Mouse (Mus musculus): ENCODE measurements around the gene Plcl1.

DNA sequence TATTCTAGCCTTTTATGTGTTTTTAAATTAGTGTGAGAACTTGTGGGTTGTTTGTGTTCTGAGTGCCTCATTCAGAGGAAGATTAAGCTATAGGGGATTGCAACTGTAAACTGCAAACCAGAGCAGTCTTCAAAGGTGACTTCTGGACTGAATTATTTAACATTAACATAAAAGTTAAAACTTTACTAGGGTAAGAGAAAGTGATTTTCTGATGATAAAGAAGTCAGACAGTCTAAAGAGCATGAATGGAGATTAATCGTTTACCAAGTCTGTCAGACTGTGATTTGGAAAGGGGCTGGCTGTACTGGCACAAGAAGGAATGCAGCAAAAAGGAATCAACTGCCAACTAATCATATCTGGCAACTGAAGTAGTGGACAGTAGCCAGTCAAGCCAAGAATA, 301.2 kb downstream of the Plcl1 start:
- TF ChIP-seq CTCF (IDR thresholded peaks at IDR 0.05; ENCODE audit: low read depth, low read length), result no peak
- no peak for TF ChIP-seq GATA1 (IDR thresholded peaks at IDR 0.05; ENCODE audit: borderline replicate concordance, low read length)
- TF ChIP-seq TAL1 (conservative IDR thresholded peaks at IDR 0.05; ENCODE audit: low read depth, low read length), result no peak
- TF ChIP-seq POLR2AphosphoS5 (IDR thresholded peaks at IDR 0.05; ENCODE audit: insufficient replicate concordance, low read depth, low read length), result no peak
